In the genomic region with DNA sequence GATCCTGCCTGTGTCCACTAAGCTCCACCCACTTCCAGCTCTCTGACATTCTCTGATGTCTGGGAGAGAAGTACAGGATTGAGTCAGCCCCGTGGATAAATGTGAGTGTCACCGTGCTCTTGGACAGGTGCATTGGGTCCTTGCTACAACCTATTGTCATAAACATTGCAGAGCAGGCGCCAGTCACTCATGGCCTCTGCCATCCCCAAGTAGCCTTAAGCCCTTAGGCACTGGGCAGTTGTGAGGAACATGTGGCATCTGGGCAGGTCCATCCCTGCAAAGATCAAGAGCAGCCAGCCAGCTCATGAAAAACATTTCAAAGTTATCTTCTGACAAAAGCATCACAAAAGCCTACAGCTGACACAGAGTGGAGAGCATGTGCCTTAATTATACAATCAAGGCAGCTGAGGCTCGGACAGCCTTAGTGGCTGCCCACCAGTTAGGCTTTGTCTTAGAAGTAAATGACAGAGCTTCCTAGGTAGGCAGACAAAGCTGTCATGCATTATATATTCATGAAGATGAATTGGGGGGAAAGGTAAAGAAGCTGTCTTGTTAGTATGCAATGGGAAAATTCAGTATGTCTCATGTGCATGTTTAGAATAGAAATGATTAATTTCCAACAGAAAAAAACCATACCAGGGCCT, we compare ENCODE assay signal across 19 mouse cellular contexts.
DNase-seq lines count a peak whose midpoint lies in the region; ATAC-seq lines count a peak whose summit lies in the region.
"Had no signal": no experiment of that assay in that cellular context is flagged by ENCODE, and none has a peak within 500 bp of the region (broad histone marks: within the 10 kb centered on the region; RNA-seq: fewer than 3 reads in every experiment).

No protein-coding gene starts in this region.

- no peak for DNase-seq in heart, adult 9 months (ENCODE audit: low spot score in 2 of 2)
- no peak for DNase-seq in midbrain, embryonic 10.5 days (ENCODE audit: low spot score)
- DNase-seq: adrenal gland, postnatal 14 days; cerebellum, adult 11 months; gastrocnemius, postnatal 25 days; heart, adult 2 months; heart, postnatal 14 days; kidney, adult 8-10 months; kidney, postnatal 14 days; liver, postnatal 0 days; lung, postnatal 10 days; thymus, postnatal 25 days had no signal

- no peak overlapping the region for H3K4me2 ChIP-seq in heart, embryonic 13.5 days
- no peak overlapping the region for H3K4me2 ChIP-seq in midbrain, embryonic 12.5 days (replicated peaks)
- H3K4me2 ChIP-seq in forebrain, embryonic 16.5 days (ENCODE audit: low read length), result no peak overlapping the region
- H3K4me2 ChIP-seq in midbrain, embryonic 16.5 days (ENCODE audit: low read length), result no peak overlapping the region

- peak overlapping the region; percentile 50 for H3K27ac ChIP-seq in heart, embryonic 13.5 days (replicated peaks)
- H3K27ac ChIP-seq in midbrain, embryonic 12.5 days (replicated peaks), result peak overlapping the region; percentile 69
- no peak overlapping the region for H3K27ac ChIP-seq in midbrain, embryonic 10.5 days (replicated peaks)
- H3K27ac ChIP-seq in forebrain, embryonic 16.5 days (ENCODE audit: low read length), result 0 out of 2 replicates have a peak overlapping the region, but pooled peaks have one; percentile 14
- peak overlapping the region; percentile 9 for H3K27ac ChIP-seq in midbrain, embryonic 16.5 days (ENCODE audit: low read length)
- H3K27ac ChIP-seq: heart, adult 2 months; limb, embryonic 10.5 days had no signal

- ATAC-seq in heart, embryonic 13.5 days (ENCODE audit: extremely low read depth, insufficient number of reproducible peaks, low FRiP score, low TSS enrichment), result no peak
- no peak; the same call in 1 of the 2 replicates for ATAC-seq in midbrain, embryonic 12.5 days (ENCODE audit: low FRiP score, low read depth)
- no peak for ATAC-seq in forebrain, embryonic 16.5 days
- peak; percentile 76 for ATAC-seq in midbrain, embryonic 16.5 days
- ATAC-seq in frontal cortex, adult (ENCODE audit: low TSS enrichment), result no peak
- ATAC-seq in erythroblast, adult 5-6 weeks (replicated peaks; ENCODE audit: low FRiP score, poor library complexity, severe bottlenecking), result no peak
- ATAC-seq: liver, postnatal 0 days had no signal

- peaks cover 82% of the 10 kb centered on the region for H3K36me3 ChIP-seq in heart, embryonic 13.5 days
- H3K36me3 ChIP-seq in midbrain, embryonic 12.5 days, result peaks cover 30% of the 10 kb centered on the region
- H3K36me3 ChIP-seq in midbrain, embryonic 10.5 days, result peaks cover 37% of the 10 kb centered on the region
- H3K36me3 ChIP-seq in forebrain, embryonic 16.5 days (ENCODE audit: control insufficient read depth, insufficient read depth), result peaks cover 5% of the 10 kb centered on the region
- H3K36me3 ChIP-seq in midbrain, embryonic 16.5 days (ENCODE audit: control insufficient read depth, insufficient read depth, low read length), result peaks cover under 1% of the 10 kb centered on the region; the same call in 1 of the 2 replicates

- no peak overlapping the region for H3K4me3 ChIP-seq in heart, embryonic 13.5 days
- no peak overlapping the region for H3K4me3 ChIP-seq in midbrain, embryonic 12.5 days
- no peak overlapping the region for H3K4me3 ChIP-seq in midbrain, embryonic 10.5 days
- H3K4me3 ChIP-seq in forebrain, embryonic 16.5 days (replicated peaks; ENCODE audit: low read length), result no peak overlapping the region
- H3K4me3 ChIP-seq in midbrain, embryonic 16.5 days (ENCODE audit: low read depth, low read length), result no peak overlapping the region
- H3K4me3 ChIP-seq: heart, adult 2 months; limb, embryonic 10.5 days had no signal

- no peaks in the 10 kb centered on the region for H3K27me3 ChIP-seq in heart, embryonic 13.5 days (replicated peaks)
- no peaks in the 10 kb centered on the region for H3K27me3 ChIP-seq in midbrain, embryonic 12.5 days
- H3K27me3 ChIP-seq in midbrain, embryonic 10.5 days (ENCODE audit: low read depth, poor library complexity, severe bottlenecking), result no peaks in the 10 kb centered on the region
- H3K27me3 ChIP-seq in forebrain, embryonic 16.5 days (replicated peaks; ENCODE audit: control insufficient read depth, insufficient read depth, low read length), result no peaks in the 10 kb centered on the region
- H3K27me3 ChIP-seq in midbrain, embryonic 16.5 days (ENCODE audit: control insufficient read depth, insufficient read depth, low read depth, low read length), result no peaks in the 10 kb centered on the region

- peaks cover 44% of the 10 kb centered on the region for H3K4me1 ChIP-seq in heart, embryonic 13.5 days
- H3K4me1 ChIP-seq in midbrain, embryonic 12.5 days, result peaks cover 16% of the 10 kb centered on the region
- 0 out of 2 replicates have a peak, but pooled peaks cover 9% of the 10 kb centered on the region for H3K4me1 ChIP-seq in midbrain, embryonic 10.5 days
- H3K4me1 ChIP-seq in forebrain, embryonic 16.5 days (replicated peaks; ENCODE audit: control insufficient read depth, insufficient read depth, low read length), result peaks cover 10% of the 10 kb centered on the region
- peaks cover 24% of the 10 kb centered on the region for H3K4me1 ChIP-seq in midbrain, embryonic 16.5 days (ENCODE audit: control insufficient read depth, insufficient read depth, low read length)

- no peaks in the 10 kb centered on the region for H3K9me3 ChIP-seq in heart, embryonic 13.5 days
- H3K9me3 ChIP-seq in midbrain, embryonic 12.5 days, result no peaks in the 10 kb centered on the region
- H3K9me3 ChIP-seq in midbrain, embryonic 10.5 days (replicated peaks), result no peaks in the 10 kb centered on the region; the same call in 1 of the 2 replicates
- H3K9me3 ChIP-seq in forebrain, embryonic 16.5 days (ENCODE audit: control insufficient read depth, low read length), result no peaks in the 10 kb centered on the region
- no peaks in the 10 kb centered on the region for H3K9me3 ChIP-seq in midbrain, embryonic 16.5 days (replicated peaks; ENCODE audit: control insufficient read depth, low read length, poor library complexity, severe bottlenecking)
- H3K9me3 ChIP-seq: limb, embryonic 10.5 days had no signal

- 0 out of 2 replicates have a peak overlapping the region, but pooled peaks have one; percentile 14 for H3K9ac ChIP-seq in heart, embryonic 13.5 days
- no peak overlapping the region for H3K9ac ChIP-seq in midbrain, embryonic 12.5 days (replicated peaks)
- no peak overlapping the region for H3K9ac ChIP-seq in forebrain, embryonic 16.5 days (replicated peaks; ENCODE audit: low read depth, low read length)
- H3K9ac ChIP-seq in midbrain, embryonic 16.5 days (ENCODE audit: low read depth, low read length), result no peak overlapping the region
- H3K9ac ChIP-seq: liver, postnatal 0 days had no signal

- 59% methylated on average over 4 of the region's 4 CpGs for WGBS in heart, embryonic 13.5 days
- WGBS in midbrain, embryonic 12.5 days, result 73% methylated on average over 4 of the region's 4 CpGs
- 81% methylated on average over 4 of the region's 4 CpGs for WGBS in midbrain, embryonic 10.5 days
- 51% methylated on average over 4 of the region's 4 CpGs for WGBS in forebrain, embryonic 16.5 days
- 52% methylated on average over 4 of the region's 4 CpGs for WGBS in midbrain, embryonic 16.5 days
